Mouse (Mus musculus): Measurements from ENCODE around the gene Adra1b. TPM values are rescaled to one million over a fixed set of nuclear protein-coding genes. Genes with fewer than 3 reads are reported as not detected.

The Adra1b gene
- polyA plus RNA-seq, 1 experiment from 2014 or later, result 12.1 TPM

DNA sequence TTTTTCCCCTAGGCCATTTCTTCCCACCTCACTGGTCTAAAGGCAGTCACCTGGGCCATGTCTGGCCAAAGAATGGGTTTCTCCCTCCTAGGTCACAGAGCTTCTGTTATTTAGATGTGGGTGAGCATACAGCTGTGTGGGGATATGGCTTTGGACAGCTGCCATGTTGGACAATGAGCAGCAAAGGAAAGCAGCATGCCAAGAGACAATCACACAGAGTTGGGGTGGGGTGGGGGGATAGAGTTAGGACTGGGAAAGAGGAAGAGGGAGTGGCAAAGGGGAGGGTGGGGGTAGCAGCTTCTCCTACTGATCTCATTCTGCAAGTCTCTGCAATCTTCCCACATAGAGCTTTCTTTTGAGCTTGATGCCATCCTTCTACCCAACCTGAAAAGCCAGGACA lies 13.4 kb downstream of the Adra1b start:
- Histone ChIP-seq H3K4me1 (ENCODE audit: control insufficient read depth, insufficient read depth, low read length) (no peaks in the 10 kb centered on the region), H3K36me3 (ENCODE audit: control insufficient read depth, insufficient read depth, low read length) (no peaks in the 10 kb centered on the region), H3K27me3 (ENCODE audit: control insufficient read depth, insufficient read depth, low read depth, low read length) (no peaks in the 10 kb centered on the region), H3K4me2 (ENCODE audit: low read length) (no peak overlapping the region), H3K27ac (ENCODE audit: low read length) (no peak overlapping the region), H3K9ac (ENCODE audit: low read depth, low read length) (no peak overlapping the region), H3K9me3 (replicated peaks; ENCODE audit: control insufficient read depth, low read length, poor library complexity, severe bottlenecking) (no peaks in the 10 kb centered on the region), H3K4me3 (ENCODE audit: low read depth, low read length) (no peak overlapping the region)
- ATAC-seq, result no peak

DNA sequence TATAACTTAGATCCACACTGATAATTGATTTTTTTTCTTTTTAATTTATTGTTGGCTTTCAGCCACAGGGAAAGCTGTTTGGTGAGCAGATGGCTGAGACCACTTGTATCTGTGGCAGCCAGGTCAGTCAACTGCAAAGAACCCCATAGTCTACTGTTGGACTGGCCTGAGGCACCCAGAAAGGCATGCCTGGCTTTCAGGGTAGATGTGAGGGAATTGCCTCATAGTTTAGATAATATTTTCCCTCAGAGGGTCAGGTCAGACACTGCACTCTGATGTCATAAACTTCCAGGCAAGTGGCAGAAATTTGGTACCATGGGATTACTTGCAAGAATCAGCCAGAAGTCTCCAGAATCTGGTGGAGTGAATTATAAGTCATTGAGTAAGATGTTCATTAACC lies 16.5 kb downstream of the Adra1b start:
- H3K27me3 ChIP-seq (ENCODE audit: control insufficient read depth, insufficient read depth, low read depth, low read length), result no peaks in the 10 kb centered on the region
- no peak overlapping the region for H3K9ac ChIP-seq (ENCODE audit: low read depth, low read length)
- no peak overlapping the region for H3K27ac ChIP-seq (ENCODE audit: low read length)
- no peak overlapping the region for H3K4me2 ChIP-seq (ENCODE audit: low read length)
- no peak overlapping the region for H3K4me3 ChIP-seq (ENCODE audit: low read depth, low read length)
- H3K36me3 ChIP-seq (ENCODE audit: control insufficient read depth, insufficient read depth, low read length), result no peaks in the 10 kb centered on the region
- no peak for ATAC-seq
- no peaks in the 10 kb centered on the region for H3K9me3 ChIP-seq (replicated peaks; ENCODE audit: control insufficient read depth, low read length, poor library complexity, severe bottlenecking)
- no peaks in the 10 kb centered on the region for H3K4me1 ChIP-seq (ENCODE audit: control insufficient read depth, insufficient read depth, low read length)

DNA sequence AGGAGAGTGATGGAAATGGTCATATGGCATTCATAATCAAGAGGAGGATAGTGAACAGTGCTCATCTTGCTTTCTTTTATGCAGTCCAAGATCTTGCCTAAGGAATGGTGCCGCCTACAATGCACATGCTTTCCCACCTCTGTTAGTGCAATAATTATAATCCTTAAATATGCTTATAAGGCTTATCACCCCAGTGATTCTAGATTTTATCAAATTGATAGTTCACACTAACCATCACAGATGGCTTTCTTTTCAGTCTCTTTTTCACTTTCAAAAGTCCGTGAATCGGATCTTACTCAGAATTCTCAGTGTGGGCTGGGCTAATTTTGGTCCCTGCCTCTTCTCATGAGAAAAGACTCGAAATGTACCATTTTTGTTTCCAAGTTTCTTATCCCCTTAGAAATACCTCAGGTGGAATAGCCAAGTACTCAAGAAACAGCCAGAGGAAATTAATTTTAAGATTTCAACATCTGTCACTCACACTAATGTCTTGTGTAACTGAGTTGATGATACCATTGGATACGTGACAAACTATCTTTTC lies 17.3 kb downstream of the Adra1b start:
- no peaks in the 10 kb centered on the region for H3K9me3 ChIP-seq (replicated peaks; ENCODE audit: control insufficient read depth, low read length, poor library complexity, severe bottlenecking)
- WGBS, result 90% methylated on average over 5 of the region's 5 CpGs
- H3K9ac ChIP-seq (ENCODE audit: low read depth, low read length), result no peak overlapping the region
- no peak overlapping the region for H3K27ac ChIP-seq (ENCODE audit: low read length)
- H3K4me3 ChIP-seq (ENCODE audit: low read depth, low read length), result no peak overlapping the region
- H3K4me2 ChIP-seq (ENCODE audit: low read length), result no peak overlapping the region
- H3K4me1 ChIP-seq (ENCODE audit: control insufficient read depth, insufficient read depth, low read length), result no peaks in the 10 kb centered on the region
- no peak for ATAC-seq
- no peaks in the 10 kb centered on the region for H3K27me3 ChIP-seq (ENCODE audit: control insufficient read depth, insufficient read depth, low read depth, low read length)
- no peaks in the 10 kb centered on the region for H3K36me3 ChIP-seq (ENCODE audit: control insufficient read depth, insufficient read depth, low read length)

DNA sequence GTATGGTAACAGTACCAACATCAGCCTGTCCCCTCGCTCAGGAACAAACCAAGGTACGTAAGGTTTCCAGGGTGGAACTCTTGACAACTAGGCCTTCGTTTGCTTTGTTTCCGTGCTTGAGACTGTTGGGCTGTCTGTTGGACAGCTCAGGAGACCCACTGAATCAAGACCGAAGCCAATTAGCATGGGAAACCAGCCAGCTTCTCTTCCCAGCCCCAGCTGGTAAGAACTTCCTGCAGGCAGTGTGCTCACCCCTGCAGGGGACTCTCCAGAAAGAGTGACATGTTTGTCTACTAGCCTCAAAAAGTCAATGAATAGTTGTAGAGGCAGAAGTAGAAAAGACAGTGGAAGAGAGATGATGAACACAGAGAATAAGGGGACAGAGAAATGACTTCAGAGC lies 23.8 kb downstream of the Adra1b start:
- Histone ChIP-seq H3K4me3 (ENCODE audit: low read depth, low read length) (no peak overlapping the region), H3K4me2 (ENCODE audit: low read length) (no peak overlapping the region), H3K27me3 (ENCODE audit: control insufficient read depth, insufficient read depth, low read depth, low read length) (no peaks in the 10 kb centered on the region), H3K9ac (ENCODE audit: low read depth, low read length) (no peak overlapping the region), H3K36me3 (ENCODE audit: control insufficient read depth, insufficient read depth, low read length) (no peaks in the 10 kb centered on the region), H3K9me3 (replicated peaks; ENCODE audit: control insufficient read depth, low read length, poor library complexity, severe bottlenecking) (no peaks in the 10 kb centered on the region), H3K4me1 (ENCODE audit: control insufficient read depth, insufficient read depth, low read length) (no peaks in the 10 kb centered on the region), H3K27ac (ENCODE audit: low read length) (no peak overlapping the region)
- WGBS, result 80% methylated on average over 5 of the region's 5 CpGs
- no peak for ATAC-seq

DNA sequence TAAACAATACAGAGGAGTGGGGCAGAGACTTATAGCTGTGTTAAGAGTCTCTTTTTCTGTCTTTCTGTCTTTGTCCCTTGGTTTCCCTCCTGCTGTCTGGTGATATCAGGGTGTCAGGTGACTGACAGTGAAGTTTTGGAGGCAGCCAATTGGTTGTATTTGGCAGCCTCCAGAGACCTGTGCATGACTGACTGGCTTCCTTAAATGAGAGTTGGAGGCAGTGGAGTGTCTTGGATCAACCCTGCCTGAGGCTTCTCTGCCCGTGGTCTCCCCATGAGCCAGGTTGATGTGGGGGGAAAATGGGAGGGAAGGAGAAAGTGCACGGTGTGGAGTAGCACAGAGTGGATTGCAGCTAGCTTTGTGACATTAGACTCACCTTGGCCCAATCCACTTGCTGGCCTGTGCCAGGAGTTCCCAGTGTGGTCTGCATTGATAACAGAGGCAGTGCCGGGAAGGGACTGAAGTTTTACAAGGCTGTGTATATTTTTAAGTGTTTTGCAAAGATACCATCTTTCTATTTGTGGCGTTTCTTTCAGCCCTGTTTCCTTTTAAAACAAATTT lies 33.2 kb downstream of the Adra1b start:
- Histone ChIP-seq H3K27me3 (ENCODE audit: control insufficient read depth, insufficient read depth, low read depth, low read length) (no peaks in the 10 kb centered on the region), H3K27ac (ENCODE audit: low read length) (no peak overlapping the region), H3K4me2 (ENCODE audit: low read length) (no peak overlapping the region), H3K4me3 (ENCODE audit: low read depth, low read length) (no peak overlapping the region), H3K9me3 (replicated peaks; ENCODE audit: control insufficient read depth, low read length, poor library complexity, severe bottlenecking) (no peaks in the 10 kb centered on the region), H3K36me3 (ENCODE audit: control insufficient read depth, insufficient read depth, low read length) (no peaks in the 10 kb centered on the region), H3K9ac (ENCODE audit: low read depth, low read length) (no peak overlapping the region), H3K4me1 (ENCODE audit: control insufficient read depth, insufficient read depth, low read length) (no peaks in the 10 kb centered on the region)
- ATAC-seq, result no peak
- WGBS, result 61% methylated on average over 4 of the region's 4 CpGs

DNA sequence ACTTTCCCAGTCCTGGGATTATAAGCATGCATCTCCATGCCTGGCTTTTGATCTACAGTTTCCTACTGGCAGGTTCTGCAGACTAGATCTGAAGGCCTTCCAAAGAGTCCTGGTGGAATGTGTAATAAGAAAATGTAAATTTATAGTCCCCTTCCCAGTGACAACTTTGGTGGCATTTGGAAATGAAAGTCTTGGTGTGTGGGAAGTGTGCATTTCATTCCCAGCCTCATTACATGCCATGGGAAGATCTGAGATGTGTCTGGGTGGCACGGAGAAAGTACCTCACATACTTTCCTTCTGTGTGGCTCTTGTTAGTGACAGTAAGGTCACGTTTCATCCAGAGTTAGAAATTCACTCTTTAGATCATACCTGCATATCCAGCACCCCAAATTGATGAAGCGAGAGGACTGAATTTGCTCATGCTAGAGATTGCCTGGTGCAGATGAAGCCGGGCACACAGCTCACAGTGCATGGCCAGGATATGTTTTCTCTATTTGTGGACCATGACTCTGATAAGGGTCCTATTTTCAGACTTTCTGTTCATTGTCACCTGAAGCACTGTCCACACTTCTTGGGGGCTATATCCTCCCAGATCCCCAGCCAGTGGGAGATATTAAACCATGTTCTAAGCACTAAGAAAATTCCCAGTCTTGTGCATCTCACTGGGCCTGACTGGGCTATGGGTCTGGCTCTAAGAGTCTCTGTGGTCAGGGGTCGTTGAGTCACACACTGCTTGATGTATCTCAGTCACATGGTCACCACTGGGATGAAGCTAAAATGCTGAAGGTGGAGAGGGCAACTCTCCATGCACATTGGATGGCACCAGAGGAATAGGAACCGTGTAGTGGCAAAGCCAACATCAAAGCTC lies 35.5 kb downstream of the Adra1b start:
- 81% methylated on average over 6 of the region's 6 CpGs for WGBS
- ATAC-seq, result no peak
- Histone ChIP-seq H3K9ac (ENCODE audit: low read depth, low read length) (no peak overlapping the region), H3K9me3 (replicated peaks; ENCODE audit: control insufficient read depth, low read length, poor library complexity, severe bottlenecking) (no peaks in the 10 kb centered on the region), H3K27me3 (ENCODE audit: control insufficient read depth, insufficient read depth, low read depth, low read length) (no peaks in the 10 kb centered on the region), H3K4me3 (ENCODE audit: low read depth, low read length) (no peak overlapping the region), H3K27ac (ENCODE audit: low read length) (no peak overlapping the region), H3K36me3 (ENCODE audit: control insufficient read depth, insufficient read depth, low read length) (no peaks in the 10 kb centered on the region), H3K4me1 (ENCODE audit: control insufficient read depth, insufficient read depth, low read length) (no peaks in the 10 kb centered on the region), H3K4me2 (ENCODE audit: low read length) (no peak overlapping the region)

DNA sequence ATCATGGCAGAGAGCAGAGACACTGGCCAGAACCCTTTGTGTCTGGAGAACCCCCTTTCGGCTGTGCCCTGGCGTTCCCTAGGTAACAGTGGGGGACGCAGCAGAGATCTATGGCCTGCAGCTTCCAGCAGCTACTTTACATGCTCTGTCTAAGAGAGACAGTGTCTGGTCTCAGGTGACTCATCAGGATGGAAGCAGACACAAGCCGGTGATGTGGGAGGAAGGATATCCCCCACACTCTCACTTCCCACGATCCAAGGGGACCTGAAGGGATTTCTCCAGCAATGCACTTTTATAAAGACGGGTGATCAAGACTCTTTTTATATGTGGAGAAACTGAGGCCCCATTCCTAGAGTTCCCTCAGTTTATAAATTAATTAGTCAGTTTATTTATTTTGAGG lies 48.0 kb downstream of the Adra1b start:
- H3K27me3 ChIP-seq (ENCODE audit: control insufficient read depth, insufficient read depth, low read depth, low read length), result no peaks in the 10 kb centered on the region
- ATAC-seq, result no peak
- WGBS, result 59% methylated on average over 6 of the region's 6 CpGs

DNA sequence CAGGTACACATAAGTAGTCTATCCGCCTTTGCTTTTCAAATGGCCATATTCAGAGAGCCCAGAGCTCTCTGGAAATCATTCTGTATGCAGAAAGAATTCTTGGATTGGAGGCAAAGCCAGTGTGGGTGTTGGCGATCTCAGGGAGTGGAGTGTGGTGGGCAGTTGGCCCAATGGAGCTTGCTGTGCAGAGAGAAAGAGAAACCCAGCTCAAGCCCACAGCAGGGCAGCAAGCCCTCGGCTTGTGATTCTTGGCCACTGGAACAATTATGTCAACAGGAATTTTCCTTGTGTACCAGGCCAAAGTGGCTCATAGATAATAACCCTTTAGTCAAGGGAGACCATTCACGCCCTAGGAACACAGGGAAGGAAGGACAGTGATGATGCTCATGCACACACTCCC lies 53.0 kb downstream of the Adra1b start:
- 83% methylated on average over 4 of the region's 4 CpGs for WGBS
- H3K4me1 ChIP-seq (ENCODE audit: control insufficient read depth, insufficient read depth, low read length), result no peaks in the 10 kb centered on the region
- H3K4me2 ChIP-seq (ENCODE audit: low read length), result no peak overlapping the region
- H3K27me3 ChIP-seq (ENCODE audit: control insufficient read depth, insufficient read depth, low read depth, low read length), result no peaks in the 10 kb centered on the region
- H3K9me3 ChIP-seq (replicated peaks; ENCODE audit: control insufficient read depth, low read length, poor library complexity, severe bottlenecking), result no peaks in the 10 kb centered on the region
- no peaks in the 10 kb centered on the region for H3K36me3 ChIP-seq (ENCODE audit: control insufficient read depth, insufficient read depth, low read length)
- no peak overlapping the region for H3K9ac ChIP-seq (ENCODE audit: low read depth, low read length)
- no peak overlapping the region for H3K4me3 ChIP-seq (ENCODE audit: low read depth, low read length)
- no peak overlapping the region for H3K27ac ChIP-seq (ENCODE audit: low read length)
- no peak for ATAC-seq

More for the DNA sequence above, 48.0 kb downstream of the Adra1b start:
- no peaks in the 10 kb centered on the region for H3K4me1 ChIP-seq (ENCODE audit: control insufficient read depth, insufficient read depth, low read length)
- no peaks in the 10 kb centered on the region for H3K9me3 ChIP-seq (replicated peaks; ENCODE audit: control insufficient read depth, low read length, poor library complexity, severe bottlenecking)
- no peaks in the 10 kb centered on the region for H3K36me3 ChIP-seq (ENCODE audit: control insufficient read depth, insufficient read depth, low read length)
- no peak overlapping the region for H3K4me2 ChIP-seq (ENCODE audit: low read length)
- H3K9ac ChIP-seq (ENCODE audit: low read depth, low read length), result no peak overlapping the region
- H3K4me3 ChIP-seq (ENCODE audit: low read depth, low read length), result no peak overlapping the region
- no peak overlapping the region for H3K27ac ChIP-seq (ENCODE audit: low read length)

DNA sequence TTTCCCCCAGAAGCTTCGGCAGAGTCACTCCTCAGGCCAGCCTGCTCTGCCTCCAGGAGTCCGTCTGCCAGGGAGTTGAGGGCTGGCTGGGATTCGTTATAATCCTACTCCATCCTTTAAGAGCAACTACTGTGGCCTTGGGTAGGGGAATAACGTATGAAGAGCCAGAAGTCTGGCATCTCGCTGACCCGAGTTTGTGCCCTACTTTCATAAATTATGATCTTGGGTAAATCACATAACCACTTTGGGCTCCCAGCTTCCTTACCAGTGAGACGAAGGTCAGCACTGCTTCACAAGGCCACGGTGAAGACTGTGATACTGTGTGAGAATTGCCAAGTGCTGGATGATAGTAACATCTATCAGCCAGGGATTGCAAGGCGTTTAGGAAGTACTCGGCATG lies 59.4 kb downstream of the Adra1b start:
- Histone ChIP-seq H3K27ac (ENCODE audit: low read length) (no peak overlapping the region), H3K27me3 (ENCODE audit: control insufficient read depth, insufficient read depth, low read depth, low read length) (no peaks in the 10 kb centered on the region), H3K4me3 (ENCODE audit: low read depth, low read length) (no peak overlapping the region), H3K36me3 (ENCODE audit: control insufficient read depth, insufficient read depth, low read length) (no peaks in the 10 kb centered on the region), H3K4me2 (ENCODE audit: low read length) (no peak overlapping the region), H3K9ac (ENCODE audit: low read depth, low read length) (no peak overlapping the region), H3K9me3 (replicated peaks; ENCODE audit: control insufficient read depth, low read length, poor library complexity, severe bottlenecking) (no peaks in the 10 kb centered on the region), H3K4me1 (ENCODE audit: control insufficient read depth, insufficient read depth, low read length) (no peaks in the 10 kb centered on the region)
- WGBS, result 69% methylated on average over 10 of the region's 10 CpGs
- ATAC-seq, result no peak

Measured in midbrain, embryonic 16.5 days (tissue).